ENCODE assay signal across 8 mouse cellular contexts in genomic region chr4:139351931-139352711, GRCm38 (mm10). TPM values are rescaled to one million over a fixed set of nuclear protein-coding genes. Genes with fewer than 3 reads are reported as not detected.
A peak's percentile ranks its signal among the peaks of the same experiment; 100 is the strongest.
DNase-seq lines count a peak whose midpoint lies in the region; ATAC-seq and TF ChIP-seq lines count a peak whose summit lies in the region.

TSS of gene Mrto4 (minus strand) at chr4:139352576.
TSS of gene Emc1 (plus strand) at chr4:139352587.
TSS of gene Ubr4 (plus strand) at chr4:139352609.

- peaks cover 66% of the 10 kb centered on the region for H3K4me1 ChIP-seq in G1E (ENCODE audit: insufficient read depth, low read depth, low read length)
- H3K4me1 ChIP-seq in forebrain, embryonic 16.5 days (replicated peaks; ENCODE audit: control insufficient read depth, insufficient read depth, low read length): peaks cover 17% of the 10 kb centered on the region
- H3K4me1 ChIP-seq in neural tube, embryonic 14.5 days (ENCODE audit: control insufficient read depth, insufficient read depth, low read length): peaks cover 12% of the 10 kb centered on the region
- peaks cover 10% of the 10 kb centered on the region for H3K4me1 ChIP-seq in testis, adult 2 months (ENCODE audit: control insufficient read depth, insufficient read depth, low read length)

- intact Hi-C loops in heart, postnatal 25 days (cut with DNase I): loop anchor here (5.0 kb wide), 1 partner anchor 40 kb away; the partner anchor contains the start of genes Akr7a5 and Pqlc2

- H3K4me3 ChIP-seq in G1E (ENCODE audit: low read depth, low read length): peak within 1 kb of the TSS; percentile 83
- peak within 1 kb of the TSS; percentile 91 for H3K4me3 ChIP-seq in forebrain, embryonic 16.5 days (replicated peaks; ENCODE audit: low read length)
- peak within 1 kb of the TSS; percentile 78 for H3K4me3 ChIP-seq in neural tube, embryonic 14.5 days (ENCODE audit: low read depth, low read length)
- peak within 1 kb of the TSS; percentile 100 for H3K4me3 ChIP-seq in testis, adult 2 months (ENCODE audit: control insufficient read depth, low read depth, low read length)

- no peak for TF ChIP-seq CTCF in G1E (IDR thresholded peaks at IDR 0.05; ENCODE audit: low read depth, low read length)
- TF ChIP-seq CTCF in testis, adult 2 months (IDR thresholded peaks at IDR 0.05; ENCODE audit: control insufficient read depth, insufficient read depth, insufficient replicate concordance, low read depth, low read length): no peak

- WGBS in forebrain, embryonic 16.5 days: under 1% methylated on average over 63 of the region's 64 CpGs
- WGBS in neural tube, embryonic 14.5 days: under 1% methylated on average over 59 of the region's 64 CpGs

- H3K4me2 ChIP-seq in forebrain, embryonic 16.5 days (ENCODE audit: low read length): peak within 1 kb of the TSS; percentile 99
- peak within 1 kb of the TSS; percentile 98 for H3K4me2 ChIP-seq in neural tube, embryonic 14.5 days (ENCODE audit: low read depth, low read length)

- peak within 1 kb of the TSS; percentile 90 for H3K9ac ChIP-seq in forebrain, embryonic 16.5 days (replicated peaks; ENCODE audit: low read depth, low read length)
- peak within 1 kb of the TSS; percentile 87 for H3K9ac ChIP-seq in neural tube, embryonic 14.5 days (replicated peaks; ENCODE audit: low read depth, low read length)

- H3K9me3 ChIP-seq in G1E (replicated peaks): no peaks in the 10 kb centered on the region
- no peaks in the 10 kb centered on the region for H3K9me3 ChIP-seq in forebrain, embryonic 16.5 days (ENCODE audit: control insufficient read depth, low read length)
- no peaks in the 10 kb centered on the region for H3K9me3 ChIP-seq in neural tube, embryonic 14.5 days (ENCODE audit: control insufficient read depth, low read length)

- H3K27ac ChIP-seq in forebrain, embryonic 16.5 days (ENCODE audit: low read length): peak within 1 kb of the TSS; percentile 96
- peak within 1 kb of the TSS; percentile 94 for H3K27ac ChIP-seq in neural tube, embryonic 14.5 days (ENCODE audit: low read depth, low read length)
- peak within 1 kb of the TSS; percentile 100 for H3K27ac ChIP-seq in testis, adult 2 months (ENCODE audit: control insufficient read depth, insufficient read depth, low read depth, low read length)

- no peaks in the 10 kb centered on the region for H3K27me3 ChIP-seq in G1E (ENCODE audit: insufficient read depth, low read length)
- H3K27me3 ChIP-seq in forebrain, embryonic 16.5 days (replicated peaks; ENCODE audit: control insufficient read depth, insufficient read depth, low read length): no peaks in the 10 kb centered on the region
- H3K27me3 ChIP-seq in neural tube, embryonic 14.5 days (ENCODE audit: control insufficient read depth, insufficient read depth, low read length): no peaks in the 10 kb centered on the region
- H3K27me3 ChIP-seq in testis, adult 2 months (ENCODE audit: control insufficient read depth, insufficient read depth, low read length): no peaks in the 10 kb centered on the region

- peak; percentile 93 for DNase-seq in G1E (ENCODE audit: low spot score)
- DNase-seq in cerebellum, adult 18-20 months: peak; percentile 87 to 88
- DNase-seq in heart, postnatal 25 days (ENCODE audit: low spot score): peak; percentile 69
- DNase-seq in layer of hippocampus, adult 18-20 months (ENCODE audit: low spot score in 2 of 2): peak; percentile 82 to 89
- peak; percentile 86 to 88 for DNase-seq in lung, adult 18-20 months

- peak; percentile 73 for TF ChIP-seq POLR2A in testis, adult 2 months (IDR thresholded peaks at IDR 0.05; ENCODE audit: control insufficient read depth, low read depth, low read length)

- peaks cover 73% of the 10 kb centered on the region for H3K36me3 ChIP-seq in G1E (replicated peaks)
- H3K36me3 ChIP-seq in forebrain, embryonic 16.5 days (ENCODE audit: control insufficient read depth, insufficient read depth): peaks cover 16% of the 10 kb centered on the region
- peaks cover 20% of the 10 kb centered on the region for H3K36me3 ChIP-seq in neural tube, embryonic 14.5 days (ENCODE audit: control insufficient read depth, insufficient read depth, low read length)
- peaks cover 2% of the 10 kb centered on the region for H3K36me3 ChIP-seq in testis, adult 2 months (ENCODE audit: control insufficient read depth, insufficient read depth, low read length)

- peak; percentile 85 for ATAC-seq in G1E (ENCODE audit: extremely low read depth, insufficient number of reproducible peaks, low FRiP score, poor library complexity, severe bottlenecking)
- ATAC-seq in forebrain, embryonic 16.5 days: peak; percentile 97
- peak; percentile 96 for ATAC-seq in neural tube, embryonic 14.5 days (ENCODE audit: low read depth)

RNA-seq across cellular contexts. Expression of gene Mrto4, which starts in this region (rescaled TPM):
- total RNA-seq in G1E (2014; fragmentation: Nextera tagmentation): 60.7 and 78.4 TPM in 2 replicates
- total RNA-seq in G1E (2017): 65.6 and 75.9 TPM in 2 replicates
- 68.6 and 97.0 TPM in 2 replicates for polyA plus RNA-seq in G1E (2012)
- polyA plus RNA-seq in forebrain, embryonic 16.5 days (2015; fragmentation: Nextera tagmentation; extraction: Ambion mirVana): 109 and 111 TPM in 2 replicates
- total RNA-seq in heart, postnatal 25 days (2021): 10 to 100 TPM; 30.1 to 30.5 TPM
- 10 to 100 TPM; 44.0 to 45.9 TPM for total RNA-seq in layer of hippocampus, adult 18-20 months (2021)
- 73.2 and 77.4 TPM in 2 replicates for polyA plus RNA-seq in neural tube, embryonic 14.5 days (2014; fragmentation: Nextera tagmentation; extraction: Ambion mirVana)
- 90.5 TPM in 2 replicates for polyA plus RNA-seq in testis, adult 2 months (2012; rRNA removed)

RNA-seq across cellular contexts. Expression of gene Emc1, which starts in this region (rescaled TPM):
- 21.4 and 26.9 TPM in 2 replicates for total RNA-seq in G1E (2014; fragmentation: Nextera tagmentation)
- 20.3 and 20.8 TPM in 2 replicates for total RNA-seq in G1E (2017)
- polyA plus RNA-seq in G1E (2012): 5.3 and 9.4 TPM in 2 replicates
- polyA plus RNA-seq in forebrain, embryonic 16.5 days (2015; fragmentation: Nextera tagmentation; extraction: Ambion mirVana): 43.2 and 45.6 TPM in 2 replicates
- 10 to 100 TPM; 42.0 to 45.1 TPM for total RNA-seq in heart, postnatal 25 days (2021)
- total RNA-seq in layer of hippocampus, adult 18-20 months (2021): 10 to 100 TPM; 87.2 to 93.6 TPM
- polyA plus RNA-seq in neural tube, embryonic 14.5 days (2014; fragmentation: Nextera tagmentation; extraction: Ambion mirVana): 42.4 and 44.8 TPM in 2 replicates
- polyA plus RNA-seq in testis, adult 2 months (2012; rRNA removed): 12.6 and 14.4 TPM in 2 replicates

RNA-seq across cellular contexts. Expression of gene Ubr4, which starts in this region (rescaled TPM):
- 386 and 393 TPM in 2 replicates for total RNA-seq in G1E (2014; fragmentation: Nextera tagmentation)
- 62.2 and 68.1 TPM in 2 replicates for total RNA-seq in G1E (2017)
- 67.8 and 132 TPM in 2 replicates for polyA plus RNA-seq in G1E (2012)
- polyA plus RNA-seq in forebrain, embryonic 16.5 days (2015; fragmentation: Nextera tagmentation; extraction: Ambion mirVana): 84.3 and 87.7 TPM in 2 replicates
- total RNA-seq in heart, postnatal 25 days (2021): 10 to 100 TPM; 87.4 to 98.3 TPM
- 100 to 1,000 TPM; 162 to 164 TPM for total RNA-seq in layer of hippocampus, adult 18-20 months (2021)
- polyA plus RNA-seq in neural tube, embryonic 14.5 days (2014; fragmentation: Nextera tagmentation; extraction: Ambion mirVana): 99.2 and 109 TPM in 2 replicates
- 312 and 351 TPM in 2 replicates for polyA plus RNA-seq in testis, adult 2 months (2012; rRNA removed)

Comparison
In these comparisons a context has a peak if more than half of its experiments do, and no peak if none do; other contexts are left out.
1. Peak in every context shown above with its lines: DNase-seq, ATAC-seq, H3K4me3 ChIP-seq and H3K27ac ChIP-seq.